Mouse (Mus musculus): ENCODE data around the gene Vill. TPM values are rescaled to one million over a fixed set of nuclear protein-coding genes. Genes with fewer than 3 reads are reported as not detected.

Vill gene
- polyA plus RNA-seq, 1 experiment from 2014 or later: 4.4 TPM

DNA sequence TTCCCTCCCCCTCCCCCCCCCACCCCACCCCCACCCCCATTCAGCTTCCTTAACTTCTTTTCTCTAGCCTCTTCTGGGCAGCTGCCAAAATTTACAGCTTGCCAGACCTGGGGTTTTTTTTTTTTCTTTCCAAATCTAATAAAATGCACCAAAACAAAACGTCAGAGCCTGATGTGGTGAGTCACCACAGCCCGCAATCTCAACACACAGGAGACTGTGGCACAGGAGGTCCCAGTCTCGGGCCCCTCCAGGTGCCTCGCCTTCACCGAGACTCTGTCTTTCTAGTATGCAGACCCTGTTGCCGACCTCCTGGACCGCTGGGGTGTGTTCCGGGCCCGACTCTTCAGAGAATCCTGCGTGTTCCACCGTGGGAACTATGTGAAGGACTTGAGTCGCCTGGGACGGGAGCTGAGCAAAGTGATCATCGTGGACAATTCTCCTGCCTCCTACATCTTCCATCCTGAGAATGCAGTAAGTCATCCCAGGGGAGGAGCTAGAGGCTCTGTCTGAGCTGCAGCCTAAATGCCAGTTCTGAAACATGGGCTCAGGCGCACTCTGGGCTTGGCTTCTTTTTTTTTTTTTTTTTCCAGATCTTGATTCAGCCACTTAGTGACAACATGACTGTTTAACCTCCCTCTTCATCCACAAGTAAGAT lies 15.4 kb upstream of the Vill start:
- H3K36me3 ChIP-seq: peaks cover 16% of the 10 kb centered on the region
- peaks cover 41% of the 10 kb centered on the region for H3K4me1 ChIP-seq (replicated peaks)
- no peaks in the 10 kb centered on the region for H3K27me3 ChIP-seq
- 71% methylated on average over 15 of the region's 15 CpGs for WGBS
- no peak overlapping the region for H3K4me3 ChIP-seq (replicated peaks)
- no peak for ATAC-seq
- H3K9me3 ChIP-seq: no peaks in the 10 kb centered on the region
- H3K4me2 ChIP-seq (replicated peaks): no peak overlapping the region
- no peak overlapping the region for H3K9ac ChIP-seq (replicated peaks)
- H3K27ac ChIP-seq: no peak overlapping the region

DNA sequence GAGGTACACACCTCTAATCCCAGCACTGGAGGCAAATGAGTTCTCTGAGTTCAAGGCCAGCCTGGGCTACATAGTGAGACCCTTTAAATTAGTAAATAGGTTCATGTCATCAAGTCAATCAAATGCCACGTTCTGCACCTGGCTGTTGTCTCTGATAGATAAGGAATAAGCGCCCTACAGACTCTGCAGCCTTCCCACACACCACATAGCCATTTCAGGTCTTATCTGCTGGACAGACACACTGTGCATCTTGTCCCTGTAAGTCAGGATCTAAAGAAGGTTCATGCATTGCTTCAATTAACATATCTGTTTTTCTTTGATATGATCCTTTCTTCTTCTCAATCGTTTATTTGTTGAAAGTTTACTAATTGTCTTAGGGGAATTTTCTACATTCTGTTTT lies 14.0 kb upstream of the Vill start:
- no peaks in the 10 kb centered on the region for H3K27me3 ChIP-seq
- H3K4me2 ChIP-seq (replicated peaks): no peak overlapping the region
- ATAC-seq: no peak
- no peak overlapping the region for H3K9ac ChIP-seq (replicated peaks)
- H3K27ac ChIP-seq: no peak overlapping the region
- no peak overlapping the region for H3K4me3 ChIP-seq (replicated peaks)
- H3K9me3 ChIP-seq: no peaks in the 10 kb centered on the region
- WGBS: 87% methylated on average over 3 of the region's 3 CpGs
- peaks cover 16% of the 10 kb centered on the region for H3K36me3 ChIP-seq
- H3K4me1 ChIP-seq (replicated peaks): peaks cover 27% of the 10 kb centered on the region

DNA sequence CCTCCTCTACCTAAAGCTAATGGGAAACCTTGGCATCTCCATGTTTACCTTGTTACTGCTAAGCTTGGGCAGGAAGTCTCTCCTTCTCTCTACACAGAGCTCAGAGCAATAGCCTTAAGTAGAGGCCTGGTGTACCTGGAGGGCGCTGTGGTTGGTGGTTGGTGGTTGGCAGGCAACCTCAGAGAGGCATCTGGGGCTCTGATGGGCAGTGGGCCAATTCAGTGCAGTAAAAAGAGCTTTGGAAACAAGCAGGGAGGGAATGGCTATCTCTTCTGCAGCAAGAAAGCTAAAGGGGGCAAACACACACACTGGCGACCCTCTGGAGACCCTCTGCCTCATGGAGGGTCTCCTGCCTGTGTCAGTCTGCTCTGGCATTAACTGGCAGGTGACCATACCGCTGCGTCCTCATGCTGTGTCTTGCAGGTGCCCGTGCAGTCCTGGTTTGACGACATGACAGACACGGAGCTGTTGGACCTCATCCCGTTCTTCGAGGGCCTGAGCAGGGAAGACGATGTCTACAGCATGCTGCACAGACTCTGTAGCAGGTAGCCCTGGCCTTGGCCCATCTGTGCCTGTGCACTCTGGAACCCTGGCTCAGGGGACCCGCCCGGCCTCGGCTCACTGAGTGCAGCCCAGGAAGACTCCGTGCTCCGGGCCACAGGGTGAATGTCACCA lies 12.3 kb upstream of the Vill start:
- no peak overlapping the region for H3K27ac ChIP-seq
- 89% methylated on average over 15 of the region's 15 CpGs for WGBS
- ATAC-seq: no peak
- peaks cover 12% of the 10 kb centered on the region; the same call in 1 of the 2 replicates for H3K4me1 ChIP-seq (replicated peaks)
- no peaks in the 10 kb centered on the region for H3K27me3 ChIP-seq
- no peaks in the 10 kb centered on the region for H3K9me3 ChIP-seq
- no peak overlapping the region for H3K9ac ChIP-seq (replicated peaks)
- H3K4me3 ChIP-seq (replicated peaks): no peak overlapping the region
- peaks cover 16% of the 10 kb centered on the region for H3K36me3 ChIP-seq
- H3K4me2 ChIP-seq (replicated peaks): no peak overlapping the region

DNA sequence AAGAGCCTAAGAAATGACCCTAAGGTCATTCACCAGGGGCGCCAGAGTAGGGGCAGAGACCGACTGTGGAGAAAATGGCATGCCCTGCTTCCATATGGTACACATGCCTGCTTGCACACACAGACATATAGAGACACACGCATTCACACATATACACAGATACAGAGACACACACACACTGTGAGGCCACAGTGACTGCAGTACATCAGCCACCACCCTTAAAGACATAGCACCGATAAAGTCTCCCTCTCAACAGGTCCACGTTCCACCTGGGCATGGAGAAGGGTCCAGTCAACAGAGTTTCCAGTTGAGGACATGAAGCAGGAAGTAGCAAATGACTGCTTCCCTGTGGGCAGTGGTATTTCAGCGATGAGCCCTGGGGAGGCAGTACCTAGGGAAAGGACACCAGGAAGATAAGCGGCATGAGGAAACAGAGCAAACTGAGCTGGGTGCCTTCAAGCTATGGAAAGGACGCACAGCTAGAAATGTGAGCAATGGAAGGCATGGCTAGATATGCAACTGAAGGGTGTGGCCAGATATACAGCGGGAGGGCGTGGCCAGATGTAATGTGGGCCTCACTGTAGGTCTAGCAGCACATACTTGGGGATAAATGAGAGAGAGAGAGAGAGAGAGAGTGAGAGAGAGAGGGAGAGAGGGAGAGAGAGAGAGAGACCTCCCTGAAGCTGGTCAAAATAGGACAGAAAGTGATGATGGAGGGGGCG lies 4.2 kb upstream of the Vill start:
- H3K9ac ChIP-seq (replicated peaks): no peak overlapping the region
- no peak overlapping the region for H3K4me2 ChIP-seq (replicated peaks)
- ATAC-seq: no peak
- H3K4me3 ChIP-seq (replicated peaks): no peak overlapping the region
- 88% methylated on average over 11 of the region's 11 CpGs for WGBS
- no peaks in the 10 kb centered on the region for H3K36me3 ChIP-seq
- peaks cover 14% of the 10 kb centered on the region for H3K27me3 ChIP-seq
- H3K4me1 ChIP-seq (replicated peaks): peaks cover 13% of the 10 kb centered on the region
- H3K9me3 ChIP-seq: no peaks in the 10 kb centered on the region
- no peak overlapping the region for H3K27ac ChIP-seq

DNA sequence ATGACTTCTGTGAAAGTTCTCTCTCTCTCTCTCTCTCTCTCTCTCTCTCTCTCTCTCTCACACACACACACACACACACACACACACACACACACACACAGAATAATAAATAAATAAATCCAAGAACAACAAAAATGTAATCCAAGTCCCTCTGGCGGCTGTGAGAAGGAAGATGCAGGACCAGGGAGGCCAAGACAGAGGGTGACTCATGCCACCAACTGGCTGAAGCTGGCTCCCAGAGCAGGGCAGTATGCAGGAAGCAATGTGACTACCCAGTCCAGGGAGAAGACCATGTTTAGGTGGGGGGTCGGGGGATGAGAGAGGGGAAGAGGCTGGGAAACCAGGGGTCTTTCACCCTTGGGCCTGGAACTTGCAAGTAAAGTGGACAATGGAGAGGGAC lies 1.4 kb upstream of the Vill start:
- H3K9me3 ChIP-seq: no peaks in the 10 kb centered on the region
- no peak overlapping the region for H3K9ac ChIP-seq (replicated peaks)
- H3K4me1 ChIP-seq (replicated peaks): peaks cover 14% of the 10 kb centered on the region
- H3K27ac ChIP-seq: no peak overlapping the region
- no peaks in the 10 kb centered on the region for H3K36me3 ChIP-seq
- no peak overlapping the region for H3K4me2 ChIP-seq (replicated peaks)
- ATAC-seq: no peak
- 80% methylated on average over 2 of the region's 2 CpGs for WGBS
- H3K4me3 ChIP-seq (replicated peaks): no peak overlapping the region
- peaks cover 18% of the 10 kb centered on the region for H3K27me3 ChIP-seq

DNA sequence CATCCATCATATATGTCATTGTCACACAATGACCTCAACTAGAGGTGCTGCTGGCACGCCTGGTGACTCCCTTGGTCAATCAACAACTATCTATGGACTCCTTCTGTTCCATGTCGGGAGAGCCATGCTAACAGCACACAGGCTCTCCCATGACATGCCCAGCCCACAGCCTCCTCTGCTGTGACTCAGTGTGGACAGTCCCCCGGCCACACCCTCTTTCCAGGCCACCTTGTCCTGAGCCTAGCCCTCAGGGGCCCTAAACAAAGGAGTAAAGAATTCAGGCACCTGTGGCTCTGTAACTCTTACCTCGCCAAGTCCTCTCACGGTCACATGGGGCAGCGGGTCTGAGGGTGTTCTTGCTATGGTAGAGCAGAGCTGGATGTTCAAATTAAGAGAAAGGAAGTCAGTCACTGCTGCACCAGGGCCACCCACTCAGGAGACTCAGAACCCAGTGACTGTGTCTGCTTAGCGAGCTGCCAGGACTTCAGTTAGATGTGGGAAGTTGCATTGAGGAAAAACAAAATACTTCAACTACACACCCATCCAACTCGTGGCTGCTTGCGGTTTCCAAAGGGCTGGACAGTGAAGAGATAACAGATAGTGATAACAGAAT lies 1.5 kb downstream of the Vill start:
- H3K27ac ChIP-seq: no peak overlapping the region
- WGBS: 86% methylated on average over 9 of the region's 9 CpGs
- H3K4me2 ChIP-seq (replicated peaks): no peak overlapping the region

DNA sequence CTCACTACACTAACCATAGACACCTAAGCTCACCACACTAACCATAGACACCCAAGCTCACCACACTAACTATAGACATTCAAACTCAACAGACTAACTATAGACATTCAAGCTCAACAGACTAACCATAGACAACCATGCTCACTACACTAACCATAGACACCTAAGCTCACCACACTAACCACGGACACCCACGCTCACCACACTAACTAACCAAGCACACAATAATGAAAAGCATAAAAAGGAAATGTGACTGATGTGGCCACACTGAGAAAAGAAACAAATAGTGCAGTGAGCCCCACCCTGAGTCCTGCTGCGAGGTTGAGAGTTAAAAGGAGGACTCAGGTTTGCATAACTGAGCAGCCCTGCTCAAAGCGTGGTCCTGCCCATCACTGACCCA lies 2.8 kb downstream of the Vill start:
- H3K27ac ChIP-seq: no peak overlapping the region
- no peaks in the 10 kb centered on the region for H3K9me3 ChIP-seq
- H3K4me3 ChIP-seq (replicated peaks): no peak overlapping the region
- WGBS: 88% methylated on average over 4 of the region's 4 CpGs
- H3K9ac ChIP-seq (replicated peaks): no peak overlapping the region
- H3K4me1 ChIP-seq (replicated peaks): peaks cover 14% of the 10 kb centered on the region
- no peaks in the 10 kb centered on the region for H3K36me3 ChIP-seq
- peaks cover 18% of the 10 kb centered on the region for H3K27me3 ChIP-seq
- no peak for ATAC-seq
- no peak overlapping the region for H3K4me2 ChIP-seq (replicated peaks)

More for the DNA sequence above, 1.5 kb downstream of the Vill start:
- no peak for ATAC-seq
- H3K9me3 ChIP-seq: no peaks in the 10 kb centered on the region
- H3K4me3 ChIP-seq (replicated peaks): no peak overlapping the region
- H3K4me1 ChIP-seq (replicated peaks): peaks cover 14% of the 10 kb centered on the region
- no peaks in the 10 kb centered on the region for H3K36me3 ChIP-seq
- H3K9ac ChIP-seq (replicated peaks): no peak overlapping the region
- H3K27me3 ChIP-seq: peaks cover 18% of the 10 kb centered on the region

DNA sequence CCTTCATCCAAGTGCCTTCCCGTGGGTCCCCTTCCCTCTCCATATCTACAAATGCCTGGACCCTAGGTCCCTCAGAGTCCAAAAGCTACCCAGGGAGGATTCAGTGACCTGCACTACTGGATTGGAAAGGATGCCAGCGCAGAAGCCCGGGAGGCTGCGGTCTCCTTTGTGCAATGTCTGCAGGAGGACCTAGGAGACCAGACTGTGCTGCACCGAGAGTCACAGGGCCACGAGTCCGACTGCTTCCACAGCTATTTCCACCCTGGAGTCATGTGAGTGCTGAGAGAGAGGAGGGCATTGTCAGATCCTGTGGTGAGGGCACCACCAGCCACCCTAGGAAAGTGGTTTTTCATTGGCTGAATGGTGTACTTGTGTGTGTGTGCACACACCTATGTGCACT lies 5.7 kb downstream of the Vill start:
- peaks cover 2% of the 10 kb centered on the region for H3K4me1 ChIP-seq (replicated peaks)
- no peak for ATAC-seq
- no peak overlapping the region for H3K27ac ChIP-seq
- H3K9me3 ChIP-seq: no peaks in the 10 kb centered on the region
- H3K36me3 ChIP-seq: no peaks in the 10 kb centered on the region
- peaks cover 8% of the 10 kb centered on the region for H3K27me3 ChIP-seq
- H3K4me3 ChIP-seq (replicated peaks): no peak overlapping the region
- WGBS: 82% methylated on average over 7 of the region's 7 CpGs
- H3K9ac ChIP-seq (replicated peaks): no peak overlapping the region
- H3K4me2 ChIP-seq (replicated peaks): no peak overlapping the region

DNA sequence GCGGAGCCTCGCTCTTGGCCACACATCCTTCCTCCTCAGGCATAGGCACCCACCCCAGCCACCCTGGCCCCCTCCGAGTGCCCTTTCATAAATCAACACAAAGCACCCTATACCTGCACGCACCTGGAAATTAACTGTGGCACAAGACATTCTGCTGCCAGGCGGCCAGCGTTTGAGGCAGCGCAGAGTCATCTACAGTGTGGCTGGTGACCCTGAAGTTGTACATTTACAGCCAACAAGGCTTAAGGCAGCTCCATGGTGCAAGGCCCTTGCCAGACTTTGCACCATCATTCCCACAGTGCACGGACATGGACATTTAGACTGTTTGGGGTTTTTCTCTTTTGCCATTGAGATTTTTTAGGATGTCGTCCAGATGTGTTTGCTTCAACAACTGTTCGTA lies 8.1 kb downstream of the Vill start:
- ATAC-seq: no peak
- Histone ChIP-seq H3K36me3 (no peaks in the 10 kb centered on the region), H3K9me3 (no peaks in the 10 kb centered on the region), H3K27ac (no peak overlapping the region), H3K4me1 (replicated peaks) (no peaks in the 10 kb centered on the region), H3K4me3 (replicated peaks) (no peak overlapping the region), H3K27me3 (peaks cover 3% of the 10 kb centered on the region; the same call in 1 of the 2 replicates), H3K4me2 (replicated peaks) (no peak overlapping the region), H3K9ac (replicated peaks) (no peak overlapping the region)
- WGBS: 91% methylated on average over 10 of the region's 10 CpGs

DNA sequence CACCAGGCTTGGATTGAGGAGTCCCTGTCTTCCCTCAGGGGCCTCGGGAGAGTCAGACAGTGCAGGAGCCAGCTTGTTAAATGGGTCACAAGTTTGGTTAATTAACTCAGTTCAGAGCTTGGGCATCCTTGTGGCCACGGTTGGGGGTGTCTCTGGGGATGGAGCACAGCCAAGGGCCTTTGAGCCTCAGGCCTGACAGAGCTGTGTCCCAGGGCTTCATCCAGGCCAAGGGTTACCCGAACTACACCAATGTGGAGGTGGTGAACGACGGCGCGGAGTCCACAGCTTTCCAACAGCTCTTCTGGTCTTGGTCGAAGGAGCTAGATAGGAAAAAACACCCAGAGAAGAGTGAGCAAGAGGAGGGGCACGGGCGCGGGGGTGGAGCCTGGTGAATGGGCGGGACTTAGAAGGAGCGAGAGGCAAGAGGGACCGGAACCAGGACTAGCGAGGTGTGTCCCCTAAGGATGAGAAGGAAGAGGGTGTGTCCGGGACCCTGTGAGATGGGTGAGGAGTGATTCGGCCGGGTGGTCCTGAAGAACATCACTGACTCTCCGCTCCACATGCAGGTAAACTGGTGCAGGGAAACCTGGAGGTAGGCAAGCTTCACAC lies 10.6 kb downstream of the Vill start:
- Histone ChIP-seq H3K36me3 (no peaks in the 10 kb centered on the region), H3K4me2 (replicated peaks) (no peak overlapping the region), H3K4me3 (replicated peaks) (no peak overlapping the region), H3K27me3 (peaks cover 3% of the 10 kb centered on the region; the same call in 1 of the 2 replicates), H3K27ac (no peak overlapping the region), H3K9ac (replicated peaks) (no peak overlapping the region), H3K4me1 (replicated peaks) (no peaks in the 10 kb centered on the region), H3K9me3 (no peaks in the 10 kb centered on the region)
- WGBS: 37% methylated on average over 19 of the region's 19 CpGs
- no peak for ATAC-seq

DNA sequence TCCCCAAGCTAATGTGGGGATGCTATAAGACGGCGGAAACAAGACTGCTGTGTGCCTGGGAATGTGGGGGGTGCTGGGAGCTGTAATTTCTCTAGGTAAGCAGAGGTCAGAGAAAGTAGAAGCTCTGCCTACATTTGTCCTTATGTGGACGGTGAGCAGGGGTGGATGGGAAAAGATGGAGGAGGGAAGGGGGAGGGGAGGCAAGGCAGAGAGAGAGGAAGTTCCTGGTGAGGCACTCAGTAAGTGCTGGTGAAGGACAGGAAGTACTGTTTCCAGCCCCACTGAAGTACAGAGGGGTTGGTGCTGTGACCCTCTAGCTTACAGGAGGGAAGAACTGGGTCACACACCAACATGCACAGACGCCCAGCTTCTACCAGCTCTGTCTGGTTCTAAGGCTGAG lies 11.7 kb downstream of the Vill start:
- Histone ChIP-seq H3K9ac (replicated peaks) (no peak overlapping the region), H3K36me3 (no peaks in the 10 kb centered on the region), H3K9me3 (no peaks in the 10 kb centered on the region), H3K4me1 (replicated peaks) (no peaks in the 10 kb centered on the region), H3K27ac (no peak overlapping the region), H3K4me3 (replicated peaks) (no peak overlapping the region), H3K27me3 (peaks cover 3% of the 10 kb centered on the region; the same call in 1 of the 2 replicates), H3K4me2 (replicated peaks) (no peak overlapping the region)
- WGBS: 64% methylated on average over 4 of the region's 4 CpGs
- no peak for ATAC-seq

DNA sequence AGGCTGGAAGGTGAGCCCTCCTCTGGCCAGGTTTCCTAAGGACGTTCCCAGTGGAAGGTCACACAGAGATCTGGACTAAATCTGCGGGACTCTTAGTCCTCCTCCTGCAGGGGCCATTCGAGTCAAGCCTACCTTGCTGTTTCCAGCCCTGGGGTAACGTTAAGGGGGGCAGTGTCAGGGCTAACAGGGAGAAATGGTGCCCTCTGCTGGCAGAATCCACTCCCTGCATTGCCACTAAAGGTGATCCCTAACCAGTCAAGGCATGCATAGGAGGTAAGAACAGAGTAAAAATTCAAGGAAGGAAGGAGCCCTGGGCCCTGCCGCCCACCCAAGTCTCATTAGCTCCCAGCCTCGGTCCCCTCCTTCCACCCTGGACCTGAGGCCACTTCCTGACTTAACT lies 15.0 kb downstream of the Vill start:
- H3K27ac ChIP-seq: no peak overlapping the region
- peaks cover 10% of the 10 kb centered on the region for H3K36me3 ChIP-seq
- WGBS: 7% methylated on average over 6 of the region's 6 CpGs
- no peaks in the 10 kb centered on the region for H3K9me3 ChIP-seq
- ATAC-seq: peak; percentile 44; the same call in 1 of the 2 replicates
- H3K4me2 ChIP-seq (replicated peaks): no peak overlapping the region
- H3K27me3 ChIP-seq: peaks cover 3% of the 10 kb centered on the region; the same call in 1 of the 2 replicates
- H3K4me1 ChIP-seq (replicated peaks): no peaks in the 10 kb centered on the region
- H3K9ac ChIP-seq (replicated peaks): no peak overlapping the region
- no peak overlapping the region for H3K4me3 ChIP-seq (replicated peaks)

All from midbrain, embryonic 13.5 days (tissue).